Mouse (Mus musculus): ENCODE results near the gene Per2.

- TF ChIP-seq USF1 (IDR thresholded peaks at IDR 0.05; ENCODE audit: low read depth): no peak
- TF ChIP-seq CTCF (IDR thresholded peaks at IDR 0.05; ENCODE audit: control insufficient read depth, insufficient read depth, insufficient read length): no peak
- no peak for TF ChIP-seq CEBPB (IDR thresholded peaks at IDR 0.05; ENCODE audit: low read depth)
- TF ChIP-seq MAX (IDR thresholded peaks at IDR 0.05): no peak
Observed at GRCm38 (mm10) chr1:91451547-91452084, 7.5 kb downstream of the Per2 start.
